Mouse (Mus musculus) right cerebral cortex, postnatal 36 days (tissue): ENCODE measurements around the gene Mylk2.
A peak's percentile ranks its signal among the peaks of the same experiment; 100 is the strongest.

Source experiments
- DNase-seq, 2 experiments: peaks; one replicate each; pipeline ENCODE4 v3.0.0; 2022; ENCODE audit warnings: low spot score in 2 of 2, mixed read lengths in 1 of 2

Gene Mylk2

DNA sequence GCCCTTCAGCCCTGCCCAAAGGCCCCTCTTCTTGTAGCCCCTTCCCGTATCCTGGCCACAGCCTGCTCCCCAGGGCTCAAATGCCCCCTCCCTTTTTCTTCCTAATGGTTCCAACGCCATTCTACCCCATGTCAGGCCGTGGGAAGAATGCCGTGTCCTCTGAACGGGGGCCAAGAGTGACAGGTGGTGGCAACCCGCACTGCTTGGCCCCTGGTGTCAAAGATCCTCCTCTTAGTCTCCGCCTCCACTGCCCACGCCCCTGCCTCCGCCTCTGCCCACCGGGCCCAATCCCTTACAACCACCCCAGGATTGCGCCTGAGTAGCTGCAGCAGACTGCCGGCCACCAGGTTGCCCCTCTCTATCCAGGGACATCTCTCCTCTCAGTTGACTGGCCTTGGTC lies at the start of gene Mylk2:
TSS of gene Mylk2 (plus strand) at position 322 of the 400 bp plus-strand sequence.
- DNase-seq, result no peak

GRCm38 (mm10) chr2:152861891-152862290 lies 49.3 kb upstream of the Mylk2 start:
- DNase-seq, result no peak

DNA sequence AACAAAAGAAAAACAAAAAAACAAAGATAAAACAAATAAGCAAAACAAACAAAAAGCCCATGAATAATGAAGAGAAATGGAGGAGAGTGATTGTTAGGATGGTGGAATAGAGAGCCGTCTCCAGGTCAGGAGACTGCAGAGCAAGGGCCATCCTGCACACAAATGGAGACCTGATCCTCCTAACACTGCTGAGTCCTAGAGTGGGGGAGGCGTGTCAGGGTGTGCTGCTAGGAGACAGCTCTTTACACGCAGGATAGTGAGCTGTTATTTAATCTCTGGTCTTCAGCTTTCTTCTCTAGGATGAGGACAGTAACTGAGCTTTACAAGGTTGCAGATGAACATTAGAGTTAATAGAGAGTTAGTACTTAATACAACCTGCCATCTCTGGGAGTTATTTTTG lies 48.5 kb upstream of the Mylk2 start:
- DNase-seq, result no peak

DNA sequence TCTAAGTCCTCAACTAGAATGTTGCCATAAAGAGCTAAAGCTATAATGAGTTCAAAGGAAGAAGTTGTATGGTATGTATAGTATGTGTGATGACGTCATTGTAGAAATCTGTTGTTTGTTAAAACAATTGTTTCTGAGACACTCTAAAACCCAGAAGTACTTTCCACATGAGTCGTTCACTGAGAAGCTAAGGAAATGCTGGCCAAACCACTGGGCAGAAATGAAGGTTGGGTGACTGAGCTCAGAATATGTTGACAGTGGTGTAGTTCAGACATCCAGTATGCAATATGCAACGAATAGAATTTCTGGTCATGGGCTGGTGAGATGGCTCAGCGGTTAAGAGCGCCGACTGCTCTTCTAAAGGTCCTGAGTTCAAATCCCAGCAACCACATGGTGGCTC lies 47.8 kb upstream of the Mylk2 start:
- no peak for DNase-seq

DNA sequence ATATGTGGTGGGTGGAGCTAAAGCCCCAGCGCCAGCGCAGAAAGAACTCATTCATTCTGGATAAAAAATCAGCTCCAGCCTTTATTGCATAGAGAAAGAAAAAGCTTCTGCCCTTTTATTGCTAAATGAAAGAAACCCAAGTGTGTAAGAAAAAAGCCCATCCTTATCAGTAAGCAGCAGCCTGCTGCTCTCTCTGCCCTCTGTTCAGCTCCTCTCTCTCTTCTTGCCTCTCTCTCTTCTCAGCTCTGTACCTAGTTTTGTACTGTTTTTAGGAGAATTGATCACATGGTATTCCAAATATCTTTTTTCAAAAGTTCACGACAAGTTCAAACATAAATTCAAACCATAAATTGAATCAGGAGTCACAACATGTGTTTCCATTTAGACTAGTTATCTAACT lies 32.9 kb upstream of the Mylk2 start:
- no peak for DNase-seq

DNA sequence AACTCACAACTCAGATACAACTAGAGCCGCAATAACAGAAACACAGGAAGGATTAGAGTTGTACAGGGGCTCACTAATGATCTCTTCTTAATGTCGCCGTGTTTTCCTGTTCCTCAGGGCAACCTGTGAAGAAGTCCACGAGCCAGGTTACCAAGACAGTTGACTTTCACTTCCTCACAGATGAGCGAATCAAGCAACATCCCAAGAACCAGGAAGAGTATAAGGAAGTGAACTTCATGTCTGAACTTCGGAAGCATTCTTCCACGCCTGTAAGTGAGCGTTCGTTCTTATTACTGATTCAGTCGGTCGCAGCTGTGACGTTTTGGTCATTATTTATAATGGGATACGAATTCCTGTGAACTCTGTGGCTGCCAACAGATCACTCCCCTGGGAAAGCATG lies 30.3 kb upstream of the Mylk2 start:
- DNase-seq, result no peak

DNA sequence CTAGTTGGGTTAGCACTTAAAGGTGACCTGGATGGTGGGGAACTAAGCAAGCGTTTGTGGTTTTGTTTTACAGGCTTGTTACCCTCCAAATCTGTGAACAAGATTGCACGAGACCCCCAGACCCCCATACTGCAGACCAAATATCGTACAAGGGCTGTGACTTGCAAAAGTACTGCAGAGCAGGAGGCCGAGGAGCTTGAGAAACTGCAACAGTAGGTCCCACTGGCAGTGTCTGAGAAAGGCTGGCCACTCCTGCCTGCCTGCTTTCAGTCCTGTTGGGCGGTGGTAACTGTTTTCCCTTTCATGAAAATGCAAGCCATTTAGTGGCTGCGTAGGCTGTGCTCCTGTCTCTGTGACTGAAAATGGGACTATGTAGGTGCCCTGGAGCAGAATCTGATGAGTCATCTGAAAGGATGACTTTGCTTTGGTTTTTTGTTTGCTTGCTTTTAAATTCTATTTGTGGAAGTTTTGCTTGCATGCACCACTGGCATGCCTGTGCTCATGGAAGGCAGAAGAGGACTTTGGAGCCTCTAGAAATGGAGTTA lies 27.0 kb upstream of the Mylk2 start:
- DNase-seq, result peak; percentile 60 to 80

DNA sequence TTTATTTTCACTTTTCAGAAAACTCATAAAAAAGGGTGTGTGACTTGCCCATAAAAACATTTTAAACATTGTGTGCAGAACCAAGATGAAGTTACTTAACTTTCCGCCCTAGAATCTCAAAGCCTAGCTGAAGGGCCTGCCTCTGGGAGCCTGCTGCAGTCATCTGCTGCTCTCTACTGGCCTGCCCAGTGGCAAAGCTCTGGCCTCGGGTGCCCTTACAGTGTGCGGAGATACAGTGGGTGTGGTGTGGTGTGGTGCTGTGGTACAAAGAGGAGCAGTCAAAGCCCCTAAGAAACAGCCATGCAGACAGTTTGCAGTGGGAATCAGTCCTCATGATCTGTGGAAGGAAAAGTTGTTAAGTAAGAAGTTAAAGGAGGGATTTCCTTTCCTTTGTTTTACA lies 23.9 kb upstream of the Mylk2 start:
- DNase-seq, result no peak

- no peak for DNase-seq
Observed at GRCm38 (mm10) chr2:152888774-152889173, 22.4 kb upstream of the Mylk2 start.

DNA sequence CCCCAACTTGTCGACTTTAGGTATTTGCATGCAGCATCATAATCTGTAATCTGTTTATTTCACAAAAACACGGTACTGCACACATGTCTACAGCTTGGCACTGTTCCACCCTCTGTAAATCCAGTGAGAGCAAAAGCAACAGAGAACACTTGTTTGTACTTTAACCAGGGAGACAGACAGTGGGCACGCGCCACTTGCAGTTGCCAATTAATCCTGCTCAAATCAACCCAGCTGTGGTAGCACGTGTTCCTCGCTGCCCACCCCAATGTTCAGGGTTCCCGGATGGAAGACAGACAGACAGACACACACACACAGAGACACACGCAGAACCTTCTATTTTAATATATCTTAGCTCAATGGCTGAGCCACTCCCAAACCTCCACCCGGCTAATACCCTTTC lies 15.3 kb upstream of the Mylk2 start:
- DNase-seq, result no peak

GRCm38 (mm10) chr2:152896926-152897325 lies 14.2 kb upstream of the Mylk2 start:
- DNase-seq, result no peak

GRCm38 (mm10) chr2:152899011-152899410 lies 12.1 kb upstream of the Mylk2 start:
- DNase-seq, result no peak

GRCm38 (mm10) chr2:152901296-152901695 lies 9.9 kb upstream of the Mylk2 start:
- DNase-seq, result no peak

GRCm38 (mm10) chr2:152902658-152903057 lies 8.5 kb upstream of the Mylk2 start:
- no peak for DNase-seq

GRCm38 (mm10) chr2:152903586-152903985 lies 7.6 kb upstream of the Mylk2 start:
- DNase-seq, result no peak

DNA sequence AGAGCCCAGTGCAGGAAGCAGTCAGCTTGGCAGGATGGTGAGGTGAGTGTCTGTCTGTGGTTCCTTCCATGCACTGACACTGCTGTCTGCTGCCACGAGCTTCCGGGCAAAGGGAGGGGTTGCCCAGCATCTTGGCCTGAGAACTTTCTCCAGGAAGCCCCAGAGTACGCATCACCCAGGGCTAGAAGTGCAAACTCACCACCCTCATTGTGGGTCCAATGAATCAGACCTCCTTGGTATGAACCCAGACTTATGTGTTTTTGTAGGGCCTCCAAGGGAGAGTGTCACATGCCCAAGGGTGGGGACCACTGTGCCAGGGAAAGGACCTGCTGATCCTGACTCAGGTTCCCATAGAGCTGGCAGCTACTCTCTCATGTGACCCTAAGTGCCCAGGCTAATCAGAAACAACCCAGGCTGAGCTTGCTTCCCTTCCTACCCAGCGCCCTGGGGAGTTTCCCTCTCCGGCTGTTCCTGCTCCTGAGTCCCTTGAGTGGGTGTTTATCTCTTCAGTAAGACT lies 7.0 kb upstream of the Mylk2 start:
- DNase-seq, result no peak

DNA sequence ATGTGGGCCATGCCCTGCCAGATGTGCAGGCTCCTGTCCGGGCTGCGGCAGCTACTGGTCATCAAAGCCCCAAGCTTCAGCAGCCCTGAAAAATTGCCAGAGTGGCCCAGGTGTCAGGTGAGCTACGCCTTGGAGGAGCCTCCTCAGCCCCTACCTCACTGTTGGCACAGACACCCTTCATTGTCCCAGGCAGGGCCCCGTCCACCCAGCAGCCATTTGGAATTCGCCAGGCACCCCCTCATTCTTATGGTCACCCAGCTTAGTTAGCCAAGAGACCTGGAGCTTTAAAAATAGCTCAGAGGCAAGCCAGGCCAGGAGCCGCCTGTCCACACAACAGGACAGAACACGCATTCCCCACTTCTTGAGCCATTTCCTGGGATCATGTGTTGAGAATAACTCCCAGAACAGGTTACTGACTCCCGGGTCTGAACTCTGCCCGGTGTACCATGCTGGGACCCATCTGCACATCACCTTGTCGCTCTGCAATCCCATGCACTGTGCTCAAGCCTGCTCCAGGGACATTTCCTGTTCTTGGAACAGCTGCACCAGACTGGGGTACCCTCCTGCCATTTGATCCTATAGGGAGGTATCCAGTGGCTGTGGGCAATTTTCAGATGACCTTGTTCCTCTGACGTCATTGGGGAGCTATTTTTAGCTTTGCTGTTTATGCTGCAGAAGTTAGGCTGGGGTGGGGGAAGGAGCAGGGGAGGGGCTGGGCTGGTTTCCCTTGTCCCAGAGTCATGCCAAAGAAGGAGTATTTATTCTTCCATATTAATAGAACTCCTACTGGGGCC lies 5.9 kb upstream of the Mylk2 start:
- no peak for DNase-seq

DNA sequence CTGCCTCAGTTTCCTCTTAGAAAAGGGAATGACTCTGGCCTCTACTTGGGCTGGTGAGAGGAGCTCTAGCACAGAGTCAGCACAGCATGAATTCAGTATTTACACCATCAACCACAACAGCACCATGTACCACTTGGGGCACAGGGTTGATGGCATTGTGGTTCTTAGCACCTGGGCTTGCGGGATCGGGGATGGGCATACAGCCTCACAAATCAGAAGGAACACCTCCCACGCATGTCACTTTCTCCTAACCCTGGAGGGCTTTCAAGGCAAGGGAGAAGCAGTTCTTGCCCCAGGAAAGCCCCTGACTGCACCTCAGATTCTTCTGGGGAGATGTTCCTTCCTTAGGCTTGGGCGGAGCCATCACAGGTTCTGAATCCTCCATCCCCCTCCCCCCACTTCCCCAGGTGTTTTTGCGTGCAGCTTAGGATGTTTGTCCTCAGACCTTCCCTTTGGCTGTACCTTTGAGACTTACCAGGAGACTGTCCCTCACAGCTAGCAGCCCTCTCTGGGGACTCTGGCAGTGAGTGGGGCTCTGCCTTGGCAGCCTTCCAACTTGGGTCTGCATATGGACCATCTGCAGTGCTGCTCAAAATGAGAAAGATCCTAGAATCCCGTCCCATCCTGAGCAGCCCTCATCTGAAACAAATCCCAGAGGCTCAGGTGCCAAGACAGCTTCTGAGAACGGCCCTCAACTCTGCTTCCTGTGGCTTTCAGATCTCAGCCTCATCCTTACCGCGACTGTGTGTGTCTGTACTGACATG lies 4.7 kb upstream of the Mylk2 start:
- no peak for DNase-seq

DNA sequence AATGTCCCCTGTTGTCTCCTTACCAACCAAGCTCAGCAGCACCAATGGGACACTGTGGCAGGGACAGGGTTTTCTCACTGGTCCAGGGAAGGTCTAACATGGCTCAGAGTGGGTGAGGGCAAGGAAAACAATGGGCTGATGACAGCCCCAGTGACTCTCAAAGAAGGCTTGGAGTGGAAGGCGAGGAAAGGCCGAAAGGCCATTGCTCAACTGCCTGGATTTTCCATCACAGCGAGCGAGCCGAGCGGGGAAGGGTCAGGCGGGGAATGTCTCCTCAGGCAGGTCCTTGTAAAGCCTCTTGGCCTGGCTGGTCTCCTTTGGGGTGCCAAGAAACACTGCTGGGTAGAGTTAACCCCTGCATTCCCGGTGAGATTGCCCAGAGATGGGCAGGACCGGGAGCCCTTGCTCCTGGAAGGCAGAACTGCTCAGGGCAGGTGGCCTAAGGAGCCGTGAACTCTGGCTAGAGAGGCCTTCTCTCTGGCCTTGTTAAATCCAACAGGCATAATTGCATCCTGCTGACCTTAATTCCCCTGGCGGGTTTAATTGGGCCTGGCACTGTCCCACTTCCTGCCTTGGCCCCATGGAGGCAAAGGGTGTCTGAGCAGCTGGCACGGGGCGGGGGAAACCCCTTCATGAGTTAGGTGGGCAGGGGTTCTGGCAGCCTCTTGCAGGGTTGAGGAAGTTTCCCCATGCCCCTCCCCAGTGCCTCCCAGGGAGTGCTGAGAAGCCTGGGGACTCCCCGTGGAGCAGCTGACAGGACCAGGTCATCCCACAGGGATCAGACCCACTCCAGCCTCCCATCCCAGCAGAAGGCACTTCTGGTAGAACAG lies 3.8 kb upstream of the Mylk2 start:
- no peak for DNase-seq

DNA sequence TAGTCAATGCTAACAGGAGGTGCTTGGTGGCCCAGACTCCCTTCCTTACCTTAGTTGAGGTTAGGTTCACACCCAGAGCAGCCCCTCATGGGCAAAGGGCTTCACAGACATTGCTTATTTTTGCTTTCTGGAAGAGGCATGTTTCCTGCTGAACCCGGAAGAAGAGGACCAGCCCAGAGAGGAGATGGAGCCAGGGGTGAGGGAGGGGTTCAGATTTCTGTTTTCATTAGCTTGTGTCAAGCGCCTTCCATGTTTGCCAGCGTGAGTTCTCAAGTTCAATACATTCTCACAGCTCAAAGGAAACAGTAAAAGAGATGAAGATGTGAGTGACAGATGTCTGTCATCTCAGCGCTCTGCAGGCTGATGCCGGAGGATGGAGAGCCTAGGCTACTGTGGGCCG lies 1.3 kb upstream of the Mylk2 start:
- DNase-seq, result no peak

GRCm38 (mm10) chr2:152911432-152911831 lies 280 bp downstream of the Mylk2 start:
- no peak for DNase-seq

GRCm38 (mm10) chr2:152913471-152913870 lies 2.3 kb downstream of the Mylk2 start:
- no peak for DNase-seq
